Mouse (Mus musculus) cerebellum, adult 2 months (tissue): Measurements from ENCODE around the gene Tln1.

Source experiments
- CTCF ChIP-seq: fragments of 200-500 bp; IDR thresholded peaks from 2 replicates; pipeline ENCODE4 v1.5.1; 2011; ENCODE audit warnings: low read depth, mild to moderate bottlenecking, control low read depth, low read length, moderate library complexity, borderline replicate concordance; ENCODE audit not compliant: insufficient read depth
- POLR2A ChIP-seq: fragments of 200-500 bp; IDR thresholded peaks from 2 replicates; pipeline ENCODE4 v1.6.1; 2011; ENCODE audit warnings: low read length, control low read depth, borderline replicate concordance; ENCODE audit not compliant: insufficient read depth

- TF ChIP-seq POLR2A, result no peak
- 0 out of 2 replicates have a peak, but pooled peaks have one; percentile 10 for TF ChIP-seq CTCF
These were observed 34.6 kb downstream of the Tln1 start for GRCm38 (mm10) chr4:43527880-43528279.
